Mouse (Mus musculus) embryonic fibroblast, embryonic 13.5 days (primary cell): ENCODE data around the gene Setmar.

Experiments
- CTCF ChIP-seq: IDR thresholded peaks from 2 replicates; pipeline ENCODE4 v1.5.1; 2011; ENCODE audit warnings: mild to moderate bottlenecking, control low read depth, low read length, moderate library complexity, borderline replicate concordance; ENCODE audit not compliant: insufficient read depth
- POLR2A ChIP-seq: IDR thresholded peaks from 2 replicates; pipeline ENCODE4 v1.6.1; 2011; ENCODE audit warnings: low read depth, mild to moderate bottlenecking, control low read depth, low read length, moderate library complexity

- TF ChIP-seq CTCF (no peak), POLR2A (no peak)
Observed at GRCm38 (mm10) chr6:108055946-108056345, 8.9 kb upstream of the Setmar start.
